Mouse (Mus musculus) monocyte, adult 2 months (primary cell): Measurements from ENCODE around the gene Bbc3.

Experiments
- DNase-seq, 2 experiments: peaks; one replicate each; pipeline ENCODE4 v3.0.0; 2022; ENCODE audit warnings: low spot score in 2 of 2, low read depth in 1 of 2

The Bbc3 gene

DNA sequence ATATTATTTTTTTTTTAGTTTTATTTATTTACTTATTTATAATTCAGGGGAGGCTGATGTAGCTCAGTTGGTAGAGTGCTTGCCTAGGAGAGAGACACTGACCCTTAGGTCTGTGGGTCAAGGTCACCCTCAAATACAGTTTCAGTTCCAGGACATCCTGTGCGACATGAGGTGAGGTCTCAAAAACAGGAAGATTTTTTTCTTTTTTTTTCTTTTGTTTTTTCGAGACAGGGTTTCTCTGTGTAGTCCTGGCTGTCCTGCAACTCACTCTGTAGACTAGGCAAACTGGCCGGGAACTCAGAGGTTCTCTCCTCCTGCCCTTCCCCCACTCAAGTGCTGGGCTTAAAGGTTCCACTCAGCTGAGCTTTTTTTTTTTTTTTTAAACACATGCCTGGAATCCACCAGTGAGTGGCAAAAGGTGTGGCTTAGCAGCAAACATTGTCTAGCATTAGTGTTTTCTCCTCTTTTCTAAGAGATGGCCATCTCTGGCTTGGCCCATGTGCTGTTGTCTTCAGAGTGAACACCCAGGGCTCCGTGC, 7.1 kb downstream of the Bbc3 start:
- no peak for DNase-seq

DNA sequence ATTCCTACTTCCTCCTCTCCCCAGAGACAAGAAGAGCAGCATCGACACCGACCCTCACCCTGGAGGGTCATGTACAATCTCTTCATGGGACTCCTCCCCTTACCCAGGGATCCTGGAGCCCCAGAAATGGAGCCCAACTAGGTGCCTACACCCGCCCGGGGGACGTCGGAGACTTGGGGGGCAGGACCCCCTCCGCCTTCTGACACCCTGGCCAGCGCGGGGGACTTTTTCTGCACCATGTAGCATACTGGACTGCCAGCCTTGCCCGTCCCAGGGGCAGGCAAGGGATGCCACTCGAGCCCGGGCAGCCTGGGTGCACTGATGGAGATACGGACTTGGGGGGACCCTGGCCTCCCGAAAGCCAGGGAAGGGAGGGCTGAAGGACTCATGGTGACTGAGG, 8.9 kb downstream of the Bbc3 start:
- no peak for DNase-seq

DNA sequence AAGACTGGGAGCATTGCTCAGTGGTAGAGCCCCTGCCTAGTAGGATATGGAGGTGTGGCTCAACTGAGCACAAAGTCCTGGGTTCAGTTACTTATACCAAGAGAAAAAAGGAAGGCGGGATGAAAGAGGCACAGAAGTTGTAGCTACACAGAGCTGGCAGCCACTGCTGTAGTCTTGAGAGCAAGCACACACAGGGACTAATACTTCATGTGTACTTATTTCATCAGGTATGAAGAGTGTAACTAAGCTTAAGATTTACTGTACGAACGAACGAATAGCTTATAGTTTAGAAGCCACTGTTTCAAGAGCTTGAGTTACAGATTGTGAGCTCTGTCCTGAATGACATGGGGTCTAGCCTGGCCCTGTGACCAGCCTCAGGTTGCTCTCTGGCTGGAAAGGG, 11.0 kb downstream of the Bbc3 start:
- no peak for DNase-seq

DNA sequence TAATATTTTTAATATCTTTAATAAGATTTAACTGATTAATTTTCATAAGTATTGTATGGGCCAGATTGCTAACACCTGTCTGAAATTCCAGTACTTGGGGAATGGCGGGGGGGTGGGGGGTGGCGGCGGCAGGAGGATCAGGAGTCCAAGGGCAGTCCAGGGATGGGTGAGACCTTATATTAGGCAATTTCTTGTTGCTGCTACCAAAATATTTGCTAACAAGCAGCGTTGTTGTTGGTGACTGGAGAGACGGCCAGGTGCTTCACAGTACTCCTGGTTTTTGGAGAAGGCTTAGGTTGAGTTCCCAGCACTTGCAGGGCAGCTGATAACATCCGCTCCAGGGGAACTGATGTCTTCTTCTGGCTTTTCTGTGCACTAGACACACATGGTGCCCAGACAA, 12.3 kb downstream of the Bbc3 start:
- DNase-seq = no peak

DNA sequence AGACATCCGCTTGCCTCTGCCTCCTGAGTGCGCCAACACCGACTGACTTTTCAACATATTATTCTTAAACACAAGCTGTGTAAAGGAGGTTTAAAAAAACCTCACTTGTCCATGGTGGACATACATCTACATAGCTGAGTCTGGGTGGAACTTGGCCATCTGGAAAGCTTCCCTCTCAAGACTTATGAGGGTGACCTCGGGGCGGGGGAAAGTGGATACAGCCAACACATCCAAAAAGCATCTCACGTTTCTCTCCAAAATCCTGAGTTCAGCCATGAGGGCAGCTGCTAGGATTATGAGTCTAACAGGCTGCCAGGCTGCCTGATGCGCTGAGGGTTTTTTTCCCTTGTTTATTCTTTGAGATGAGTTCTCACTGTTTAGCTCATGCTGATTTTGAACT, 16.5 kb downstream of the Bbc3 start:
- DNase-seq = no peak

DNA sequence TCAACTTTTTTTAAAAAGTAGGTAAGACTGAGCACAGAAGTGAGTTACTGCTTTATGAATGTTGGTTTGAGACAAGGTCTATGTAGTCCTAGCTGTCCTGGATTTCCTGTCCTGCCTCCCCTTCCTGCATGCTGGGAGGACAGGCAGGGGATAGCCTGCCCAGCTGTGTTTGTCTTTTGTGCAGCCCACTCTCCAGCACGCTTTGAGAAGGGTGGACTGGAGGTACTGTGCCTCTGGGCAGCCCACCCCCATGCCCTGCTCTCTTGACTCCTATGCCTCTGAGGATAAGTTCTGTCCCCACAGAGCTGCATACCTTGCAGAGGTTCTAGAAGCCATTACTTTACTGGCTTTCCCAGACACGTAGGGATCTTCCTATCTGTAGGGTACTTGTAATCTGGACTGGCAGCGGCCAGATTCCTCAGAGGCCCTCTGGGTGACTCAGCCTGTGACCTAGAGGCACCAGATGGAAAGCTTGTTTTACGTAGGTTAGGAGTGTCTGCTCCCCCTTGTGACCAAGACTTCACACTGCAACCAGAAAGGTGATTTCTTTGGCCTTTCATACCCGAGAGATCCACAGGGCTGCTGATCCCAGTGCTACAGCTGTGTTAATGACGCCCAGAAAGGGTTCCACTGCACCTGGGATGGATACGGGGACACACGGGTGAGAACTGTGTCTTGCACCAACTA, 17.9 kb downstream of the Bbc3 start:
- DNase-seq = peak in 1 of 2 experiments; percentile 46

DNA sequence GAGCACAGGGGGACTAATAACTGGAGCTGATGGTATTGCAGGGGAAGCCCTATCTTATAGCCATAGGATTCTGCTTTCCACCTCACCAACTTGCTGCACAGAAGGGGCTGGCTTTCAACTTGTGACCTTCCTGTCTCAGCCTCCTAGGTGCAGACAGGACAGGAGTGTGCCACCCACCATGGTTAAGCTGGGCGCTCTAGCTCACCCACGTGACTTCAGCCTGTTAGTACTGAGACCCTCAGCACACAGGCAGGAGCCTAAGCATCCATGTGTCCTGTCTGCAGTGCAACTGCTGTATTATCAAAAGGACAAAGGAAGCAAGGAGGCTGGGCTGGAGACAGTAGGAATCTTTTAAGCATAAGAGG, 18.4 kb downstream of the Bbc3 start:
- no peak for DNase-seq

DNA sequence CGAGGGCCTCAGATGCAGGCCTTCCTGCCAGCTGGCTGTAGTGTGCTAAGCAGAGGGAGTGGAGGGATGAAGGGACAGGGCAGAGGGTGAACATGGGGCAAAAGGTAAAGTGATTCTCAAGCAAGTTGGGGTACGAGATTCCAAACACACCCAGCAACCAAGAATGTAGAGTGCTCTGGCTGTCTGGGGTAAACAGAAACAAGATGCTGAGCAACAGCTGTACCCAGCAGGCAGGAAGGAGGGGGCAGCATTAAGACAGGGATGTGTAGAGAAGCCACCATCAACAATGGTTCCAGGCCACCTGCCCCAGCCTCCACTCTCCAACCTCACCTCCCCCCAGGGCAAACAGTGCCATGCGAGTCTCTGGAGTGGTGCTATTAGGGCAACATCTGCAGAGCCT, 21.0 kb downstream of the Bbc3 start:
- DNase-seq = no peak

DNA sequence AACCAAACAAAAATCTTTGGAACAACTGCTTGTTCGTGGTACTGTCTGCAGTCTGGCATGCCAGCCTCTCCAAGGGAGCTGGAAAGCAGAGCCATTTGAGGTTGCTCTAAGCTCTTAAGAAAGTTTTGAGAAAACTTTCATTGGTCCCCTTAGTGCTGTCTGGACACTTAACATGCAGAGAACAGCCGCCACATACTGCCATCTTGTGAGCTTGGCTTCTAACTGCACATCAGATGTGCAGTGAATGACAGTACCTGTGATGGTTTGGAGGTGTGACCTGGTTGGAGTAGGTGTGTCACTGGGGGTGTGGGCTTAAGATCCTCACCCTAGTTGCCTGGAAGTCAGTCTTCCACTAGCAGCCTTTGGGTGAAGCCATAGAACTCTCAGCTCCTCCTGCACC, 29.5 kb downstream of the Bbc3 start:
- no peak for DNase-seq

DNA sequence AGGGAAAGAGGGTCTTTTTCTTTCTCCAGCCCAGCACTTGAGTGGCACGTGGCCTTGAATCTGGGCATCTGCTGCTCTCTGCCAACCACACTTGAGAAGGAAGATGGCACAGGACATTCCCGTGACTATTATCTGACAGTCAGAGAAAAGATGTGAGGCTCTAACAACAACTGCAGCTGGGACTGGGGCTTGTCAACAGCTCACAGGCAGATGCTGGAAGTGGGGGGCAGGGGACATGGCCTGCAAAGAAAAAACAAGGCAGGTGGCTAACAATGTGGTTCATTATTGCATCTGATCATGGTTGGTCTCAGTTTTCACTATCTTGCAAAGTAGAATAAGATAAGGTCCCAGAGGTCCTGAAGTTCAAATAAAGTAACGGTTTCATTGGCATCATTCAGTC, 36.4 kb downstream of the Bbc3 start:
- DNase-seq = no peak

DNA sequence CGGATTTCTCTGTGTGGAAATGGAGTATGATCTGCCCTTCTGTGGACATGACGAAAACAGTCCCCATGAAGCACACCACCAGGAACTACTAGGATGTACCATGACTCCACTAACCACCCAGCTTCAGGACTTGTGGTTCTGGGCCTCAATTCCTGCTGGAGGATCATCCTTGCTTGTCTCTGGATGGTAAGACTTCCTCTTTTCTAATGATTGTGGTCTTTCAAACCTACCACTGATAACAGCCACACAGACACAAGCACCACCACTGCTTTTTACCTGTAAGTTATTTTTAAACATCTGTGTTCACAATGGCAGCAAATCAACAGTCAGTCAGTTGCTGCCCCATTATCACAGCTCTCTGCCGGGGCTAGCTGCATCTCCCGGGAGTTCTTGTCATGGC, 37.1 kb downstream of the Bbc3 start:
- DNase-seq = no peak

DNA sequence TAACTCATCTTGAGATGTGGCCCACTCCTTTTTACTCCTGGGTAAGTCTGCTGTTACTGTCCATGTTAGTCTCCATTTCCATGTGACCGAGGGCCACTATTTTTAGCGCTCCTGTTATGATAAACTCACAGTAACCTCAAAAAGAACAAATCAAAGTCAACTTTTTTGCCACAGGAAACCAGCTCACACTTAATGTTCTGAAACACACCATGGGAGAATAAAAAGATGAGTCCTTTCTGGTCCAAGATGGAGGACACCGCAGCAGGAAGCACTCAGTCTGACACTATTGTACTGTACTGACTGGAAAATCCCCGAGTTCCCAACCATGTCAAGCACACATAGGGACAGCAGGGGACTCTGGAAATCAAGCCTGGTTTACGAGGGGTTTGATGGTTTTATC, 41.8 kb downstream of the Bbc3 start:
- no peak for DNase-seq

DNA sequence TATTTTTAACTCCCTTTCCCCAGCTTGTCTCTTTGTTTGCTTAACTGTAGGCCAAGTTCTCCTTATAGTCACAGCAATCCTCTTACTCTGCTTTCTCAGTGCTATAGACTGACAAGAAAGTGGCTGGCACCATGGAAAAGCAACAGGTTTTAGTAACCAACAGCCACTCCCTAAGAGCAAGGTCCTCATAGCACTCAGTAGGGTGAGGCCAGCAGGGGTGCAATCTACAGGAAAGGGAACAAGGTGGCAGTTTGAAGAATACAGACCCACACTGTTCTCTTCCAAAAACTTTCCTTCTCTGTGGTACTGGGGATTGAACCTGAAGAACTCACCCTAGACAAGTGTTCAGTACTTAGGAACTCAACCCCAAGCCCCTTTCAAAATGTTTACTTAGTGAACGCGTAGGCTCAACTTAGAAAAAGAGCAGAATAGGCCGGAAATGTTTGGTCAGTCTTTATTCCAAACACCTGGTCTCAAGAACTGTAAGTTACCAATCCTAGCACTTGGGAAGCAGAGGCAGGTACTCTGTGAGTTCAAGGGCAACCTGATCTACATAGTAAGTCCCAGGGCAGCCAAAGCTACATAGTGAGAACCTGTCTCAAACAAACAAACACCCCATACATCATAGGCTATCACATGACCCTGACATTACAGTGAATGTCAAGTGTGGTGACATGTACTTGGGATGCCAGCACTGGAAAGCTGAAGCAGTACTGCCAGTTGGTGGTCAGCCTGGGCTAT, 47.8 kb downstream of the Bbc3 start:
- DNase-seq = no peak

DNA sequence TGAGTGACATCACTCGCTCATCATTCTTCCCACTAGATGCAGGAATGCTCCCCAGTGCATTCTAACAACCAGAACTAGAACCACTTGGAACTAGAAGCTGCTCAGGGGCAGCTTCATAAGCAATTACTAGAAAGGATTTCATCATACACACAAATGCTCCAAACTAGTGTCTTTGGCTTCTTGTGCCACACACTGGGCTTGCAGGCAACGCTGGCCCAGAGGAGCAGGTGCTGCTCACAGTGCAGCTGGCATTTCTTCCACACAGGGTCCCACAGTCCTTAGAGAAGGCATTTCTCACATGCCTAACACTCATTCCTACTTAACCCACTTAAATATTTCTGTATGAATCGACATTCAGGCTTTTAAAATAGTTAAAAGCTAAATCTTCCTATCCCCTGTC, 49.4 kb downstream of the Bbc3 start:
- DNase-seq = no peak

DNA sequence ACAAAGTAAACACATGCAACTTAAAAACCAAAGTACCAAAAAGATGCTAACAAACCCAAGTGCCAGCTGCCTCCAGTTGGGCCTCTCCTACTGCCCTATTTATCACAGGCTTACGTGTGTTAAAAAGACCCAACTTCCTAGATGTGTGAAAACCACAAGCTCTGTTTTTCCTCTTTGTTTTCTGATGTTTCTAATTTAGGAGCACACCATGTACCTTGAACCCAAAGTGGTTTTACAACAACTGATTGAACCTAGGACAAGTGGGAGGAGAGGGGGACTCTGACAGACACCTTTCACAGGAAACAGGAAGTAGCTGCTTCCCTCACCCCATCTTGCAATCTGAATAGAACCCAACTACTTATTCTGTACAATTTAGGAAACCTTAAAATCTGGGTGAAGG, 56.1 kb downstream of the Bbc3 start:
- DNase-seq = no peak

DNA sequence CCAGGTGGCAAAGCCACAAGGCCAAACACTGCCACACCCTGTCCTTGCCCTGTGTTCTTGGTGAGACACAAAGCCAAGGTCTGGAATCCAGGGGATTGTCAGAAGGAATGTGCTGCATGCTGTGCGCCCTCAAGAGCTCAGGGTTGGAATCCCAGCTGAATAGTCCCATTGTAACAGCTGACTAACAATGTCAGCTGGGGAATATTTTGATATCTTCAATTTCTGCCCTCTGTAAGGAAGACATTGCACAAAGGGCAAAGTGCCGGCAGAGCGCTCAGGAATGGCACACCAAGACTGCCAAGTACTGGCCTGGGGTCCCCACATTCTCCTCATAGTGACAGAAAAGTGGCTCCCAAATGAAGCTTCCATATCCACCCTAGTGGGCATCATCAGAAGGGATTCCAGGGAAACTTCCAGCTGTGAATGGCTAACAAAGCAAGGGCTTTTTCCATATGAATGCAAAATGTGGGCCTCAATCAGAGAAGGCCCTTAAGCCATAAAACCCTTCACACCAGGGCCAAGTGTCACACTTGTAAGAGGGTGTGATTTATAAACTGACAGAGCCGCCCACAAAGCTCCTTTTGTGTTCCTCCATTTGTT, 56.8 kb downstream of the Bbc3 start:
- DNase-seq = no peak

DNA sequence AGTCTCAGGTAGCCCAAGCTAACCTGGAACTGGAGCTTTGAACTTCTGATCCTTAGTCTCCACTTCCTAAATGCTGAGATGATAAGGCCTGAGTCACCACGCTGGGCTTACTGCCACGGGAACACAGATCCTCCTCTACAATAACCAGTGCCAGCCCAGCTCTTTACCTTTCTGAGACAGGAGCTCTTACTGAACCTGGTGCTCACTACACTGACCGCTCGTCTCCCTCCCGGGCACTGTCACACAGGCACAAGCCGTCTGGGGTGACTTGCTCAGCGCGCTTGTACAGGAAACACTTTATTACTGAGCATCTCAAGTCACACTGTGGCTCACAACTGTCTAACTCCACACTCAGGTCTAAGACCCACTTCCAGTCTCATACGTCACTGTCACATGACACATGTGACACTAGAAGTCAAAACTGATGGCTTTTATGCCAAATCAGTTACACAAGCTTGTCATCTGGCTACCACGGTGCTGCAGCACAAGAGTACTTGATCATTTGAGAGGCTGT, 58.0 kb downstream of the Bbc3 start:
- DNase-seq = no peak

DNA sequence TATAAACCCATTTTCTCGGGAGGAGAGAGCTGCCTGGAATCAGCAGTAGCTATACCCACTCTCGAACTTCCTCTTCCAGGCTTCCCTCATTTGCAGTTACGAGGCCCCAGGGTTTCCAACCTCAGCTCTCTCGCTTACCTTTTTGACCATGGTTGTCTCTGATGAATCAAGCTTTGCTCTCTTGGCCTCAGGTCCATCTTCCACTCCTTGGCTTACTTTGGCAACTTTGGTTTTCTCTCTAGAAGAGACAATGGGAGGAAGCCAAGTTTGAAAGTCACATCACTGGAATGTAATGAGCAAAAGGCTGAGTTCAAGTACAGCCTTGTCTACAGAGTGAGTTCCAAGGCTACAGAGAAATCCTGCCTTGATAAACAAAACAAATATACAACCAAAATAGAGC, 58.5 kb downstream of the Bbc3 start:
- DNase-seq = no peak
